Mouse (Mus musculus) layer of hippocampus, adult 2 months (tissue): ENCODE data around the gene Hoxb5. TPM values are rescaled to one million over a fixed set of nuclear protein-coding genes. Genes with fewer than 3 reads are reported as not detected.
A peak's percentile ranks its signal among the peaks of the same experiment; 100 is the strongest.

Experiments
- DNase-seq, 2 experiments: peaks; one replicate each; pipeline ENCODE4 v3.0.0; 2022; ENCODE audit warnings: low spot score in 2 of 2
- H3K27ac ChIP-seq: fragments of 200-600 bp; 2 replicates; pipeline ENCODE4 v1.8.1; 2022
- H3K4me3 ChIP-seq: fragments of 200-600 bp; 2 replicates; pipeline ENCODE4 v1.8.1; 2022; ENCODE audit warnings: mild to moderate bottlenecking
- CTCF ChIP-seq: fragments of 200-600 bp; conservative IDR thresholded peaks from 2 replicates; pipeline ENCODE4 v1.8.1; 2022; ENCODE audit warnings: antibody characterized with exemption, mild to moderate bottlenecking, moderate library complexity
- total RNA-seq, 2 experiments: library from RNA; stranded (reverse); gene quantifications; 2 replicates each; pipeline ENCODE4 v1.2.3; 2021

The Hoxb5 gene
- total RNA-seq, 2 experiments from 2014 or later = not detected

- peak in 1 of 2 experiments; percentile 53 for DNase-seq
- peak; percentile 85 for TF ChIP-seq CTCF
- no peak overlapping the region for H3K27ac ChIP-seq
- no peak overlapping the region for H3K4me3 ChIP-seq
These were observed 8.7 kb upstream of the Hoxb5 start for GRCm38 (mm10) chr11:96294245-96295091.

GRCm38 (mm10) chr11:96295092-96295835 is 7.9 kb upstream of the Hoxb5 start:
- H3K4me3 ChIP-seq = no peak overlapping the region
- TF ChIP-seq CTCF = no peak
- DNase-seq = no peak
- H3K27ac ChIP-seq = no peak overlapping the region

- Histone ChIP-seq H3K27ac (no peak overlapping the region), H3K4me3 (no peak overlapping the region)
- TF ChIP-seq CTCF = no peak
- no peak for DNase-seq
These were observed 6.1 kb upstream of the Hoxb5 start for GRCm38 (mm10) chr11:96296997-96297396.

GRCm38 (mm10) chr11:96297428-96297827 is 5.7 kb upstream of the Hoxb5 start:
- DNase-seq = no peak
- no peak overlapping the region for H3K27ac ChIP-seq
- H3K4me3 ChIP-seq = no peak overlapping the region
- TF ChIP-seq CTCF = no peak

DNA sequence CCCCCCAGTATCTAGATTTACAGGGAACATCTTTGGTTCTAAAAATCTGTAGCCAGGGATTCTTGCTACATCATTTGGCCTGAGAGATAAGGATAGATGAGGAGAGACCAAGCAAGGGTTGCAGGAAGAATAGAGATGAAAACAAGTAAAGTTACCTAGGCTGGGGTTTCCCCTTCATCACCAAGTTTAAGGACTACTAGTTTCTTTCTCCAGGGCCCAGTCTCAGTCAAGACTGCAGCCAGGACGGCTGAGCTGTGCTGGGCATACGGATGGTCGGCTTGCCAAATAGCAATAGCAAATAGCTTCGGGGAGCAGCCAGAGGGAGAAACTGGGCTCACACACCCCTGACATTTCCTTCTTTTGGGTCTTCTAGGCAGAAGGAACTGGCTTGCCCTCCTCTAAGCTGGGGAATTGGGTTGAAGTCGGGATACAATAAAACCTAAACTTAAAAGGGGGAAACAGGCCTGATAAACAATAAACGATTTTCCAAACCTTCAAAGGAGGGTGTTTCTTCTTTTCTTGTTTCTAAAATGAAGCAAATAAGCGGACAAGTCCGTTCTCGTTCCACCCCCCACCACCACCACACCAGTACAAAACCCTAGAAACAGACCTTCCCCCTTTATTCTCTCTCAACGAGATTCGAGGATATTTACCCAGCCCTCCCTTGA is 5.0 kb upstream of the Hoxb5 start:
- Histone ChIP-seq H3K27ac (no peak overlapping the region), H3K4me3 (no peak overlapping the region)
- TF ChIP-seq CTCF = no peak
- no peak for DNase-seq

DNA sequence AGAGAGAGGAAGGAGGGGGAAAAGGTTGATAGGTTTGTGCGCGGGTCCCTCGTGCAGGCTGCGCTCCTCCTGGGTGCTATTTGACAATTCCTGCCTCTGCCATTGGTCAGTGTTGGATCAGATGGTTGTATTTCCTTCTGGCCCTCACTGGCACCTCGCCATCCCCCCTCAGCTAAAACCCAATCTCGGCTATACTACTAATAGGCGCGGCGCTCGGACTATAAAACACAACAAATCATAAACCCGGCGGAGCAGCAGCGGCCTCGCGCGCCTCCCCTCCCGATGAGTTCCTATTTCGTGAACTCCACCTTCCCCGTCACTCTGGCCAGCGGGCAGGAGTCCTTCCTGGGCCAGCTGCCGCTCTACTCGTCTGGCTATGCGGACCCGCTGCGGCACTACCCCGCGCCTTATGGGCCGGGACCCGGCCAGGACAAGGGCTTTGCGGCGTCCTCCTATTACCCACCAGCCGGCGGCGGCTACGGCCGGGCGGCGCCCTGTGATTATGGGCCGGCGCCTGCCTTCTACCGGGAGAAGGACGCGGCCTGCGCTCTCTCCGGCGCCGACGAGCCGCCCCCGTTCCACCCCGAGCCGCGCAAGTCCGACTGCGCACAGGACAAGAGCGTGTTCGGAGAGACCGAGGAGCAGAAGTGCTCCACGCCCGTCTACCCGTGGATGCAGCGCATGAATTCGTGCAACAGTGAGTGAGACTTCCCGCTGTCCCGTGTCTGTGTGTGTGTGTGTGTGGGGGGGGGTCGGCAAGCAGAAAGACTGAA is 4.1 kb upstream of the Hoxb5 start:
- Histone ChIP-seq H3K4me3 (no peak overlapping the region), H3K27ac (no peak overlapping the region)
- DNase-seq = no peak
- TF ChIP-seq CTCF = no peak

DNA sequence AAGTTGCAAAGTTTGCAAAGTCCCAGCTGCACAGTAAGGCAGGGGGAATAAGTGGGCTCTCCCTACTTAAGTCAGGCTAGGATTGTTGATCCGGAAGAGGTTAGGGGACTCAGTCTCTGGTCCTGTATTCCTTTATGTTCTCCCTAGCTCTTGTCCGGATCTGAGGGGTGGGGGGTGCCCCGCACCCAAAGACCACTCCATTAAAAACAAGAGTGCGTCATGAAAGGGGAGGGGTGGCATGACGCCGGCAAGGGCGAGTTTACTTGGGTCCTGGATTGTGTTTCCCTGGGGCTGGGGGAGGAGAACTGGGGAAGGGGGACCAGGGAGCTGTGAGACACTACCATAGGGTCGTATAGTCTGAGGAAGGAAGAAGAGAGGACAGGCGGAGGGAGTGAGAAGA is 3.4 kb upstream of the Hoxb5 start:
- no peak overlapping the region for H3K27ac ChIP-seq
- TF ChIP-seq CTCF = no peak
- H3K4me3 ChIP-seq = no peak overlapping the region
- DNase-seq = no peak

GRCm38 (mm10) chr11:96300354-96301063 is 2.6 kb upstream of the Hoxb5 start:
- no peak for TF ChIP-seq CTCF
- no peak overlapping the region for H3K27ac ChIP-seq

GRCm38 (mm10) chr11:96301064-96301431 is 2.1 kb upstream of the Hoxb5 start:
- Histone ChIP-seq H3K4me3 (no peak overlapping the region), H3K27ac (no peak overlapping the region)
- TF ChIP-seq CTCF = no peak
- no peak for DNase-seq

More at GRCm38 (mm10) chr11:96300354-96301063, 2.6 kb upstream of the Hoxb5 start:
- H3K4me3 ChIP-seq = no peak overlapping the region
- no peak for DNase-seq

GRCm38 (mm10) chr11:96301837-96302236 is 1.3 kb upstream of the Hoxb5 start:
- TF ChIP-seq CTCF = no peak
- peak; percentile 55 to 69 for DNase-seq
- no peak overlapping the region for H3K27ac ChIP-seq
- no peak overlapping the region for H3K4me3 ChIP-seq

GRCm38 (mm10) chr11:96302381-96303150 is 570 bp upstream of the Hoxb5 start:
- H3K4me3 ChIP-seq = no peak overlapping the region
- DNase-seq = no peak
- H3K27ac ChIP-seq = no peak overlapping the region
- no peak for TF ChIP-seq CTCF
